Mouse (Mus musculus): ENCODE data around the gene Zfp414.
"Not testable (repeated sequence)": the region's sequence is repeated elsewhere in the genome, so short reads cannot be mapped to it uniquely, and the experiment has no call there.

The Zfp414 gene

GRCm38 (mm10) chr17:33628621-33629486 lies at the start of gene Zfp414:
Zfp414 (plus strand) TSS chr17:33629090.
- DNase-seq (ENCODE audit: low read depth, low spot score): peak; percentile 92

DNA sequence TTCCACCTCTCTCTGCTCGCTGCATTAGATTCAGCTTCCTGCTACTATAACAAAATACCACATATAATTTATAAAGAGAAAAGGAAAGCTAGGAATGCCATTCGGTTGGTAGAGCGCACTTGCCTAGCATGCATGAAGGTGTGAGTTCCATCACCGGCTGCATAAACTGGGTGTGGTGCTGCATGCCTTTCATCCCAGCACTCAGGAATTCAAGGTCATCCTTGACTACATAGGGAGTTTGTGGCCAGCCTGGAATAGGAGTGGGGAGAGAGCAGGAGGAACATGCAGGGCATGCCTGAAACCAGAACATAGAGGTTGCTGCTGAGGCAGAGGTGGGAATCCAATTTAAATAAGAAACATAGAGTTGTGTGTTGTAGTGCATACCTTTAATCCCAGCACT lies 44.8 kb upstream of the Zfp414 start:
- no peak for DNase-seq (ENCODE audit: low read depth, low spot score)

DNA sequence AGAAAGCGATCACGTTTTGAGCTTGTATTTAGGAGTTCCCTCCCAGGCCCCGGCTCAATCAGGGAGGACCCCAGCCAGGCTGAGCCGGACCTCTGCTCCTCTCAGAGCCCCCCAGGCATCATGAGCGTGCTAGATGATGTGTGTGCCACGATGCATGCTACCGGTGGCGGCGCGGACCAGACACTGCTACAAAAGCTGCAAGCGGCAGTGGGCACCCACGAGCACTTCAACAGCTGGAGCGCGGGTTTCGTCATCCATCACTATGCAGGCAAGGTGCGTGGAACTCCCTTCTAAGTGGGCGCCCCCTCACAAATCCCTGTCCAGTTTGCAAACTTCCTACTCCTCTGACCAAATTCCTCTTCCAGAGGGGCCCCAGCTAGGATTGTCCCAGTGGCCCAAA lies 42.9 kb upstream of the Zfp414 start:
- DNase-seq (ENCODE audit: low read depth, low spot score): no peak

GRCm38 (mm10) chr17:33597271-33597670 lies 31.6 kb upstream of the Zfp414 start:
- no peak for DNase-seq (ENCODE audit: low read depth, low spot score)

DNA sequence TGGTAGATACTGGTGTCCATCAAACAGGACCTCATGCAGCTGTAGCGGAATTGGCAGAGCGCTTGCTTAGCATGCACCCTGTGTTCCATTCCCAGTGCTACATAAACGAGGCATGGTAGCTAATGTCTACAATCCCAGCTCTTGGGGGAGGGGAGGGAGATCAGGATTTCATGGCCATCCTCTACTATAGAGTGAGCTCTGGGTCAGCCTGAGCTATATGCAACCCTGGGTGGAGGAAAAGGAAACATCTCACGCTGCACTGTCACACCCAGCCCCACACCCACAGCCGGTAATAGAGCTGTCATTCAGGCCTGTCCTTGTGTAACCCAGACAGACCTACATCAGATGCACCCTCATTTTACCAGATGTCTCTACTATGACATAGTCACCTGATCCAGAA lies 30.4 kb upstream of the Zfp414 start:
- no peak for DNase-seq (ENCODE audit: low read depth, low spot score)

GRCm38 (mm10) chr17:33599836-33600475 lies 28.9 kb upstream of the Zfp414 start:
- DNase-seq (ENCODE audit: low read depth, low spot score): no peak

GRCm38 (mm10) chr17:33600831-33601230 lies 28.1 kb upstream of the Zfp414 start:
- DNase-seq (ENCODE audit: low read depth, low spot score): no peak

DNA sequence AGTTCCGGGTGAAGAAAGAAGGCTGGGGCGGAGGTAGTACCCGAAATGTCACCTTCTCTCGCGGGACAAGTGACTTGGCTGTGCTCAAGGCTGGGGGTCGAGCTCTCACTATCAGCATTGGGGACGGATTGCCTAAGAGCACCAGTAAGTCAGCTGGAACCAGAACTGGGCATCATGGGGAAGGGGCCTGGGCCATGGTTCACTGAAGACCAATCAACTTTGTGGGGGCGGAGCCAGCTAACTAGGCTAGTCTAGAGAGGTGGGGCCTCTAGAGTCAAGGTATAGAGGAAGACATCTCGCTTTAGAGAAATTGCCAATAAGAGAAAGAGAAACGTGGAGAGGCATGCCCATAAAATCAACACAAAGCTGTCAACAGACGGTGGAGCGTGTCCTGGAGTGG lies 26.9 kb upstream of the Zfp414 start:
- no peak for DNase-seq (ENCODE audit: low read depth, low spot score)

- no peak for DNase-seq (ENCODE audit: low read depth, low spot score)
These were observed 21.6 kb upstream of the Zfp414 start for GRCm38 (mm10) chr17:33607273-33607672.

- DNase-seq (ENCODE audit: low read depth, low spot score): no peak
These were observed 18.3 kb upstream of the Zfp414 start for GRCm38 (mm10) chr17:33610548-33610947.

GRCm38 (mm10) chr17:33613726-33614125 lies 15.2 kb upstream of the Zfp414 start:
- DNase-seq (ENCODE audit: low read depth, low spot score): not testable (repeated sequence)

- no peak for DNase-seq (ENCODE audit: low read depth, low spot score)
These were observed 1.6 kb upstream of the Zfp414 start for GRCm38 (mm10) chr17:33627281-33627680.

DNA sequence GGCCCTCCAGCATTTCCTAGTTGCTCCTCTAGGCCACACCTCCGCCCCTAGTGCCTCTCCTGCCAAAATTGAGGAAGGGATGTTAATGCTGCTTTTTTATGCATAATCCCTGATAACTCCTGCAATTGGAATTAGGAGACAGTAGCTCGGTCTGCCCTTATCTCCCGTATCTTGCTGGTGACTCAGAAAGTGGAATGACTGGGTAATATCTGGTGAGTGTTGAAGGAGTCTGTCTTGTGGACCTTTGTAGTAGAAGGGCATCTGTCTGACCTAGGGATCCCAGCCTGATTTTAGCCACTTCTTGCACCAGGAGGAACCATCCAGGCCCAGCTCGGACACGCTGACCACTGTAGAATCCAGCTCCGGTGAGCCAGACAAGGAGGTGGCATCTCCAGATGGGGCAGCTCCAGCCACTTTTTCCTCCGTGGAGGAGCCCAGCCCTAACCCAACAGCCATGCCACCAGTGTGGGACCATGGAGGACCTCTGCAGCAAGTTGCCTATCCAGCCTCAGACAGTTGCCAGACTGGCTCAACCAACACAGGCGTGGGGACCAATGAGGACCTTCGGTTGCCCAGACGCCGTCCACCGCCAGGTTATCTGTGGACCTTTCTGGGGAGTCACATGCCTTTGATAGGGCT lies 716 bp downstream of the Zfp414 start:
- no peak for DNase-seq (ENCODE audit: low read depth, low spot score)

- DNase-seq (ENCODE audit: low read depth, low spot score): no peak
These were observed 1.4 kb downstream of the Zfp414 start for GRCm38 (mm10) chr17:33630171-33630895.

DNA sequence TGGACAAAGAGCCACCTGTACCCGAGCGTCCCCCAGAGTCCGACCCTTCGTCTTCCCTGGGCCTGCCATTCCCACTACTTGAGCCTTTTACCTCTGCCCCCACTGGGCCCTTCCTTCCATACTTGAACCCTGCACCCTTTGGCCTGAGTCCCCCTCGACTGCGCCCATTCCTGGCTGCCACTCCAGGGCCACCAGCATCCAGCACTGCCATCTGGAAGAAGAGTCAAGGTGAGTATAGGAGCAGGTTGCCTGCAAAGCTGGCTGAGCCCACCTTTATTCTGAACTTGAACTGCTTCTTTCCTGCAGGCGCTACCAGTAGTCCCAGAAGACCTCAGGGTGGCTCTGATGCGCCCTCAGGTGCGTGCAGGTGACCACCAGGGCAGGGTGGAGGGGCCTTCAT lies 2.3 kb downstream of the Zfp414 start:
- no peak for DNase-seq (ENCODE audit: low read depth, low spot score)

DNA sequence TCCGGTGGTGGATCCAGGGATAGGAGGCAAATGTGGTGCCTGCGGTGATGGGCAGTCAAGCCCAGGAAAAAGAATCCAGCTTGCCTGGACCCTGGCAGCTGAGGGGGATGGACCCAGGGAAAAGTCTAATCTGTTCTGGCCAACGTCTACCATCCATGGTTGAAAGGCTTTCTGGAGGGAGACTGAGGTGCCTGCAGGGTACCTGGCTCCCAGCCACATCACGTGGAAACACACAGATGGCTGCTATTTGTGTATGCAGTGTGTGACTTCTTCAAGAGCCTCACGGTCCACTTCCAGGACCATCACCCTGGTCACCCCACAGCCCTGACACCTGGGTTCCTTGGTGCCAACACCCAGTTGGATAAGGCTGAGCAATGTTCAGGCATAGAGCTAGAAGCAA lies 2.9 kb downstream of the Zfp414 start:
- DNase-seq (ENCODE audit: low read depth, low spot score): no peak

- no peak for DNase-seq (ENCODE audit: low read depth, low spot score)
These were observed 8.1 kb downstream of the Zfp414 start for GRCm38 (mm10) chr17:33637038-33637437.

DNA sequence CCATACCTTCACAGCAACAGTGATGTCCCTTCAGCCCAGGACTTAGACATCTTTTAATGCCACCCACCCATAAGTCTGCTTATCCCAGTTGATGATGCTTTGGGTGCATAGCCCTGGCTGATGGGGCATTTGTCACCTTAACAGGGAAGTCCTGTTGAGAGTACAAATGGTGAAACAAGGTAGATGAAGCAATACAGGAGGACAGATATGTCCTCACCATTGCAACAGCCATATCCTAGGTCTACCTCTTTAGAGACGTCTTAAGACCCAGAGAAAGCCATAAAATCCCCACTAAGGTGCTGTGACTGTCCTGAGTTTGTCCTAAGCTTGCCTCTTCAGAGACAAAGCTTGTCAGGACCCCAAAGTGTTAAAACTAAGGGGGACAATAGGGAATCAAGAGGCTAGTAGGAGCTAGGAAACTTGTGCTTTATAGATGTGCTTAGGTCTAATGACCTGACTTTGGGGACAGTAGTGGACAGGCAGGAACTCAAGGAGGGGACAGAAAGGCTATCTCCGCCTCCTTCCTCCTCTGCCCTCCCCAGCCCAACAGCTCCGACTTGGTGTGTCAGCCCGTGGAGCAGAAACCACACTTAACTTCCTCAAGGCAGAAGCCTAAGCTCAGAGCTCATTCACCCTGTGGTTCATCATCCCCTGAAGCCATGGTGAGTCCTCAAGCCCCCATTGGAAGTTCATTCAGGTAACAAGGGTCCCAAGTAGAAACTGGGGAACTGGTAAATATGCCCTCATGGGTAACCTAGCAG lies 8.8 kb downstream of the Zfp414 start, which contains the start of gene Pram1:
TSS of gene Pram1 (plus strand) at position 541 of the 761 bp plus-strand sequence.
- DNase-seq (ENCODE audit: low read depth, low spot score): no peak

DNA sequence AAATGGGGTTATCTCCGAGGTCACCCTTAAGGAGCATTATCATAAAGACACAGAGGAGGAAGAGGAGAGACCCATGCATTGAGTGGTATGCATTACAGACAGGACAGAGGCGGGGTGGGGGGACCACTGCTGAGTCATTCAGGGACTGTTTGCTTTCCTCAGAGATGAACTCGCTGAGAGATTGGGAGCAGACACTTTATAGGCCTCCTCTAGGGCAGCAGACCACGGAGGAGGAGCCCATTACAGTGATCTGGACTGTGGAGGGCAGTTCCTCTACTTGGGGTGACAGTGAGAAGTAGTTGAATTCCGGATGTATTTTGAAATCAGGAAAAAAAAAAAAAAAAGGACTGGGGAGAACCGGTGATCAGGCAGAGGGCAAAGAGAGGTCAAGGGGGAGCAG lies 10.9 kb downstream of the Zfp414 start:
- DNase-seq (ENCODE audit: low read depth, low spot score): no peak

DNA sequence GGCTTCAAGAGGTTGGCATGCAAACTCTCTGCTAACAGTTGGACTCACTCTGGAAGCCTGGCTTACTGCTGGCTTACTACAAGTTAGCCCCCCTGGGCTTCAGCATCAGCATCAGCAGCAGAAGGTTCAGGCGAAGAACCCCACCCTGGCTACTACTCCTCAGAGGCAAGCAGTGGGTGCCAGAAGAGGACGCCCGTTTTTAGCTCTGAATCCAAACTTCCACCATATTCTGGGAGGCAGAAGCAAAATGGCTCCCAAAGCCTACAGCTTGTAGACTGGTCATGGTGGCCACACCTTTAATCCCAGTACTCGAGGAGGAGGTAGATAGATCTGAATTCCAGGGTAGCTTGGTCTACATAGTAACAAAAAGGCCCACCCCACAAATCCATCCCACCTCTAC lies 15.2 kb downstream of the Zfp414 start:
- no peak for DNase-seq (ENCODE audit: low read depth, low spot score)

GRCm38 (mm10) chr17:33645073-33645472 lies 16.2 kb downstream of the Zfp414 start:
- DNase-seq (ENCODE audit: low read depth, low spot score): no peak

Measured in forelimb bud, embryonic 11.5 days (tissue).